Mouse (Mus musculus) left cerebral cortex, adult 8-10 months (tissue): ENCODE data around the gene Tent5c. TPM values are rescaled to one million over a fixed set of nuclear protein-coding genes. Genes with fewer than 3 reads are reported as not detected.
"Not testable (repeated sequence)": the region's sequence is repeated elsewhere in the genome, so short reads cannot be mapped to it uniquely, and the experiment has no call there.

Source experiments
- DNase-seq, 2 experiments: peaks; one replicate each; pipeline ENCODE4 v3.0.0; 2022; ENCODE audit warnings: low spot score in 2 of 2
- total RNA-seq, 4 experiments: library from RNA; stranded (reverse); gene quantifications; 2 replicates each; pipeline ENCODE4 v1.2.4; 2022

Tent5c gene
- total RNA-seq, 4 experiments from 2014 or later, result 2.8 to 11.9 (median 5.6) TPM

DNA sequence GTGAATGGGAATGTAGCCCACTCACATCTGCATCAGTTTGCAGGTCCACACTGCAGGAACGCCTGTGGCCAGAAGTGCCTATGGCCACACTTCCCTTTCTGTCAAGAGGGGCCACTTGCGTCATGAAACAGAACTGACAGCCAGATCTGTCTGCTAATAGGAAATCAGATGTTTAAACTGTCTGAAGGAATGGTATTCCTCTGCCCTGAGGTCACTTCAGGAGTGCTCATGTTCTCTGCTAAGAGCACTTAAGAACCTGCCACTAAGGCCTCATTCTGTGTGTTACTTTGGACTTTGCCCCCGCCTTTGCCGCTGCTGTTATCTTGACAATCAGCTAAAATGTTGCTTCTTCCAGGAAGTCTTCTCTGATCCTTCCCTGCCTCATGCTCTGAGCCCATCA lies 48.4 kb downstream of the Tent5c start:
- DNase-seq, result no peak

DNA sequence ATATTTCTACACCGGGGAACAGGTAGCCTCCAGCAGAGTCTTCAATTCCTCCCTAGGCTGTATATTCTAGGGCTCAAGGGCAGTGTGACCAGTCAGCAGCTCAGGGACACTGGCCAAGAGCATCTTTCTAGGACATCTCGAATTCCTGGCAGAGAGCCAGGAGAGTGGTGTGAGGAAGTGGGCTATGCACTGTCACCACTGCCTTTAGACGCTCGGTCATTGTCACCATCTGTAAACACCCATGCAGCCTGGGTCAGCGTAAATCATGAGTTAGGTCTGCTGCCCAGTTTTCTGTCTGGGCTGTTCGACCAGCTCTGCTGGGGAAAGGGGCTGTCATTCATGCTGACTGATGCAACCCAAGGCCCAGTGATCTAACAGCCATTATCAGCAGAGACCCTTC lies 49.1 kb downstream of the Tent5c start:
- DNase-seq, result no peak

DNA sequence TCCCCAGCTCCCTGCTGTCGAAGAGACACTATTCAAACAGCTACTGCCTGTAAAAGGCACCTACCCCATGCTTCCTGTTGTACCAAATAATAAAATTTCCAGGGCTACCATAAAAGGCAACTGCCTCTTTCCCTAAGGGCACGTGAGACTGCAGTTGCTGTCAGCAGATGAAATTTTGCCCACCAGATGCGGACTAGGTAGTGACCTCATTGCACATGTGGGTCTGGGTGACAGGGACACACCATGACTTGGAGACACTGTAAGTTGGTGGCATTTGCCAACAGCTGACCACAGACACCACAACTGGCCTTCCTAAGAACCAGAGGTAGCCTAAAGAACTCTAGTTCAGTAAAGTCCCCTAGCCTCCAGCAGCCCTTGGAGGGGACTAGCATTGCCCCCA lies 50.0 kb downstream of the Tent5c start:
- DNase-seq, result no peak

DNA sequence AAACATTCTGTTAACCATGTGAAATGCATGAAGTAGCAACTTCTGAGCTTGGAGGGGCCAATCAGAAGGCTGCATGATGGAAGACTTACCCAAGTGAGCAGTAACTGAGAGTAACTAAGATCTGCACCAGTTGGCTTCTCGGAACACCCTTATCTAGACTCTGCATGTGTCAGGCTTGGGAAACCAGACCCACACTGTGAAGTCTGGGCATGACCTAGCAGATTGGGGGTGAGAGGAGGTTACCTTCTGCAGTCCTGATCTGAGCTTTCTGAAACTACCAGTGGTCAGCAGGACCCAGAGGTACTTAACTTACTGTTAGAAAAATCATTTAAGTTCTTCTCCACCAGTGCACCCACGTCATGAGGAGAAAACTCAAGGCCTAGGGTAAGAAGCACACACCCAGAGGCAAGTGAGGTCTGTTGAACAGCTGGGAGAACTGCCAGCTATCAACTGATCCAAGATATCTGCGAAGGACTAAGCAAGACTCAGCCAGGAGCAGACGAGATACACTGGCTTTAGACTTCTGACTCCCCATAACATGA lies 50.6 kb downstream of the Tent5c start:
- no peak for DNase-seq

DNA sequence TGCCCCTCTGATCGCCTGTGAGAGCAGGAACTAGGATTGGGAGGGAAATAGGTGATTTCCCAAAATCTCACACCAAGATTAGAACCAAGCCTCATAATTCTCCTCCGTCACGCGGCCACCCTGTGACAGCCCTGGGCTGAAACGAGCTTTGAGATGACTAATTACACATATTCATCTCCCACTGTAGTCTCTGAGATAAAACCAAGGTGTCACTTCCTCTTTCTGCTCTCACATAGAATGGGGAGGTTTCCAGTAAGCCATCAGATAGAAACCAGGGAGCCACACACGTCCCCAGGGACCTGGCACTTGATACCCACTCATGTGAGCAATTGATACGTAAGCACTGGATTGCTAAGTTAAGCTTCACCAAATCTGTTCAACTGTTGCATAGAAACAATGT lies 52.4 kb downstream of the Tent5c start:
- DNase-seq, result no peak

DNA sequence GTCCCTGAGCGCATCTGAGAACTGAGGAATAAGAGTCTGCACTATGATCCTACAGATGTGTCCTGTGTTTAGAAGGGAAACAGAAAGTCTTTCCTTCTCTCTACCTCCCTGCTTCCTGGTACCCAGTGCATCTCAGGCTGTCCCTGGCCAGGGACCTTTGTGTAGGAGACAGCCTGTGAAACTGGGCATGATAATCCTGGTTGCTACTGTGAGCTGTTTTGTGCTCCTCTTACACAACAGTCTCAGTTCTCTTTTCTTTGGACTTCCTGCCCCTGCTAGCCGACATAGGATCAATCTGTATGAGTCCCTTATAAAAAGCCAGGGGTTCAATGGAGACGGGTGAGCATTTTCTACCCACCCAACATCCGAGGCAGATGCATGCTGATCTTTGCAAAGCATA lies 57.4 kb downstream of the Tent5c start:
- DNase-seq, result no peak

DNA sequence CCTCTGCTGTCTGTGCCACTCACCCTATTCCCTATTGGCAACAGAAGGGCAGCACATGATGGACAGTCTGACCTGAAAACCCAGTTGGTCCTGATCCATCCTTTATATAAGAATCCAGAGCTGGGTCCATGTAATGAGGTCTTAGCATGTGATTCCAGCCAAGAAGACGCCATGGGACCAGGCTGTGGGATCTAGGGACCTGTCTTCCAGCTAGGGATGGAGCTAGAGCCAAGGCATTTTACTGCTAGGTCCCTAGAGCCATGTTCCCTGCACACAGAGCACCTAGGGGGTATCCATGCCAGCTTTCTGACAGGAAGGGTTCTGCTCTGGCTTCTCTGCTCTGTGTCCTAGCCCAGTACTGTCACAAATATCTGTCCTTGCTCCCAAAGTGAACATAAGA lies 58.4 kb downstream of the Tent5c start:
- no peak for DNase-seq

DNA sequence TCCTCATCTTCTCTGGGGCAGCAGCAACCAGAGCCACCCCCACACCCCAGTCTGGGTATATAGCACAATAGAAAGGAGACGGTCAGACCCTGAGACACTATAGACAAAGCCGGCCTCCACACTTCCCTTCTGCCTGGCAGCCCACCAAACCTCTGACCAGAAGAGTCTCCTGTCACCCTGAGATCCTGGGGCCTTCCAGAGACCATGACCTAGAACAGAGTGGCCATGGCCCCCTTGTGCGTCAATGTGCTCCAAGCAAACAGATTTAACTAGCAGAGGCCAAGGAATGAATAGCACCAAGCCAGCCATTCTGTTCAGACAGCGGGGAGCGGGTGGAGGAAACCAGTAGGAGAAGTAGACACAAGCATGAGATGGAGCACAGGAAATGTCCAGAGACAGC lies 59.0 kb downstream of the Tent5c start:
- DNase-seq, result no peak

DNA sequence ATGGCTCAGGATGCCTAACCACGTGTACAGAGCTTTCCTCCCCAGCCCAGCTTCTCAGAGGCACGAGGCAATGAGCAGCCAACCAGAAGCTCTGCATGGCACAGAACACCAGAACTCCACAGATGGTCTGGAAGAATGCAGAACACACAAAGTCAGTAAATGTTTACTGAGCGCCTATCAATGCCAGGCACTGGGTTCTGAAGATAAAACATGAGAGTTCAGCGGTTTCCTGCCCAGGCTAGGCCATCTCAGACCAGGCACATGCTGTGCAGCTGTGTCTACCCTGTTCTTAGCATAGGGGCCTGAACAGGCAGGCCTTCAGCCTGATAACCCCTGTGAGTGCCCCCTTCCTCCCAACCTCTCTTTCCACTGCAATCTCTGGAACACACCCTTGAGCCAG lies 59.5 kb downstream of the Tent5c start:
- DNase-seq, result no peak

DNA sequence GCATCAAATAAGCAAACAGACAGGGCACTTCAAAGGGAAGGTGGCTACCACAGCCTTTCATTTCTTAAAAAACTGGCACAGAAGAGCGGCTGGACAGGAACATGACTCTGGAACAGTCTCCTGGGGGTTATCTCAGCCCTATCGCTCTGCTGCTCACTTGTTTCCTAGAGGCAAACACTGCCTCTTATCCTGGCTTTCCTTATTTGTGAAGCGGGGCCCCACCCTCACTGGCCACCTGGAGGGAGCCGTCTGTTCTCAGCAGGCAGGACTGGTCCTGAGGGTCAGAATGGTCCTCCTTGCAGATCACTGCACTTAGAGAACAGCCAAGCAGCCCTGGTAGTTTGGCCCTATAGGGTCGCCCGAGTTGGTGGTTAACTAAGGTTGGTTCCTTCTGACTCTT lies 61.6 kb downstream of the Tent5c start:
- no peak for DNase-seq

DNA sequence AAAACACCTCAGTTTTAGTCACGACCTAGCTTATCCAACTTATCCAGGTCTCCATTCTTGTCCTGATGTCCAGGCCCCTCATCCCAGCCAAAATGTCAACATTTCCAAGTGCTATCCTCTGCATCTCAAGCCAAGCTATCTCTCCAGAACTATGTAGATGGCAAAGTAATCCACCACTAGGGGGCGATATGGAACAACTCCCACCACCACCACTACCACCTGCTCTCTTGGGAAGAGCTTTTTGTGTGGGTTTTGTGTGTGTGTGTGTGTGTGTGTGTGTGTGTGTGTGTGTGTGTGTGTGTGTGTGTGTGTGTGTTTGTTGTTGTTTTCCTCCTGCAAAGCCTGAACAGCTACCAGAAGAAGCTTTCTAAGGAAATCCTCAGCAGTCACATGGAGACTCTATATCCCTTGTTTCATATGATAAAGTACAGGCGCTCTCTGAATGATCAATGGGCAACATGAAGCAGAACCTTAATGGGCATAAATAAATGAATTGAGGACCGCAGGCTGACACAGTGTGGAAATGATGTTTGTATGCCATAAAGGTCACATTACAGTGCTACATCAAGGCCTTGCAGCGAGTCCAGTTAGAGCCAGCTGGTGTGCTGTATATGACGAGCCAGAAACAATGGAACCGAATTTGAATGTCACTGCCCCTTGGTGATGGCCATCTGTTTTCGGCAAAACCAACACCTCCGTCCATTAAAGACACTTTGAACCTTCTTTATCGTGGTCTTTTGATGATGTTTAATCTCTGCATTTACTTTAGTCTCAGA lies 66.5 kb downstream of the Tent5c start:
- no peak for DNase-seq

DNA sequence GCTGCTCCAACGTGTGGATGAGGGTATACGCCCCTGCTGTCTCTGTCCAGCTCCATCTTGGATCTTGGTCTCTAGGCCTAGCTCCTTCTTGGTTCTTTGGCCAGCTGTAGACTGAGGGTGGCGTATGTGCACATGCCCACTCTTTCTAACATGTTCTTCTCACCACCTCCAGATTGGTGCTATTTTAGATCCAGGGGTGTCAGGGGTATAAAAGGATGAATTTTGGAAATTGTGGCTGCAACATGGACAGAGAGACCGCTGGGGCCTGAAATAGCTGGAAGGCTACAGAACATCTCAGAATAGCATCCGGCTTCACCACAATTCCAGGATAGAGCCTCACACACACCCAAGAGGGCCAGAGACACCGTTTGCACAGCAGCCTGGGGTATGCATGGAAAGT lies 67.8 kb downstream of the Tent5c start:
- peak; percentile 24 to 67 for DNase-seq

DNA sequence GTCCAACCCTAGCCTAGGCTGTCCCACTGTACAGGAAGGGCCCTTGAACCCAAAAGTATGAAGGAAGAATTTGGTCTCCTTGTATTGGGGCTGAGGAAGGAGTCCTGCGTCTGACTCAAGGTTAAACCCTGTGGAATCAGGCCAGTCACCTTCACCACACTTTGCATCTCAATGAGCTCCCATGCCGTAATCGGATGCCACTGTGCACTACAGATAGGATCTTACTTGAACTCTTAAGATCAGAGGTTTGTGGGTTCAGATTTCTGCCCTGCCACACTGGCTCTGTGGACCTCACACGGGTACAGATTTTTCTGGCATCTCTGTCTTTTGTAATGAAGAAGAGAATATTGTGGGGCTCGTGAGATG lies 68.5 kb downstream of the Tent5c start:
- no peak for DNase-seq

DNA sequence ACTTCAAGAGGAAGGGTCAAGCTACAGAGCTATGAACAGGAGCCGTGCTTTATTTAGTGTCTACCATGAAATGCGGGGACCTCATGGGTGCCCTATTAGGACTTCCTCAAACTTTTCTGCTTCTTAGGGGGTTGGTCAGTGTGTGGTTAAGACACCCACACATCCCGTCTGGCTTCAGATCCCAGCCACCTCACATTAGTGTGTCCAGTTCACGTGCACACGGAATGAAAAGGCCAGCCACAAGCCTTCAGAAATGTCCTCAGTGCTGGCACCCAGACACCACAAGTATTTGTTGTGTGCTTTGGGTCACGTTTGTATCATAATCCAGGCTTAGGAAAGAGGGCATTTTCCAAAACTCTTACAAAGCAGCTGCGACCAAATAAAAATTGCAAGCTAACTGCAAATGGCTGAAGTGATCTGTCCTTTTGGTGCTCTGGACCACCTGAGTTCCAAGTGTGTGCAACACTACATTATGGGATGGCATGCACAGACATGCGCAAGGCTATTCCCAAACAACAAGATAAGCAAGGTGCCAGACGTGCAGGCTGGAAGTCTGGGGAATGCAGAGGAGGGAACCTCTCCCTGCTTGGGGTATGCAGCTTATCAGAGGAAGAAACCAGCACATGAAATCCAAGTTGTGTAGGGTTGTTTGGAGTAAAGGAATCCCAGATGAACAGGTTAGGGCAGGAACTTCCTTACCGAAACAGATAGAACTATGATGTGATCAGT lies 69.0 kb downstream of the Tent5c start:
- no peak for DNase-seq

DNA sequence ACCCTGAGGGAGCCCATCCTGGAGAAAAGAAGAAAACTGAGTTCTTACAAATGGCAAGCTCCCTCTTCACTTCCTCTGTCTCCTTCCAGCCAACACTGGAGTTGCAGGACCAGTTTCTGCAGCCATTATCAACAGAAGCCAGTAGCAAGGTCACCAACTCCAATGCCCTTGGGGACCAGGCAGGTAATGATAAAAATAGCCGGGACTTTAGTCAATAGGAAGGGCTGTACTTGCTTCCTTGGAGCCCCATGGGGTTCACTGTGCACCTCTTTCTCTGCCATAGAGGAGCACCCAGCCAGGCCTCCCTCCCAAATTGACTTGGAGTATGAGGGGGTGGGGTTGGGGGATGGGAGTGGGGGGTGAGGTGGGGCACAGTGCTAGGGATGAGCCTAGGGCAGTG lies 70.7 kb downstream of the Tent5c start:
- DNase-seq, result no peak

DNA sequence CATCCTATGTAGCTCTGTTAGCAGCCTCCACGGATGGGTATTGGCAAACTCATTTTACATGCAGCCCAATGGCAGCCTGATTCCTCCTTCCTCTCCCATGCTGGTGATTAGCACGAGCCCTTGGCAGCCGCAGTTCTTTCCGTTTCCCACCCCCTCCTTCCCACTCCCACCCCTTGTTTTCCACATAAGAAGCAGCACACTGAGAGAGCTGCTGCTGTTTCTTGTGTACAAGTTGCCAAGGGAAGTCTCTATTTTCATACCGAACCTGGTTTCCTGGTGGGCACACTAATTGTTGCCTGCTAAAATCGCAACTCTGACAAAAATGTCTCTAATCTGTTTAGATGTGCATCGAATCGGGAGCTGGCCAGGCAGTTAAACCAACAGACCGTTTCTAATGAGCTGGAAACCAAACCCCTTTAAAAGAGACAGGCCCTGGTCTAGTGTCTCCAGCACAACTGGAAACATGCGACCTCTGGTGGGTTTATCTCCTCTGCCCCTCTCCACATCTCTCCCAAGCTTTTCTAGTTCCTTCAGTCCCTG lies 71.3 kb downstream of the Tent5c start:
- peak in 1 of 2 experiments; percentile 57 for DNase-seq

DNA sequence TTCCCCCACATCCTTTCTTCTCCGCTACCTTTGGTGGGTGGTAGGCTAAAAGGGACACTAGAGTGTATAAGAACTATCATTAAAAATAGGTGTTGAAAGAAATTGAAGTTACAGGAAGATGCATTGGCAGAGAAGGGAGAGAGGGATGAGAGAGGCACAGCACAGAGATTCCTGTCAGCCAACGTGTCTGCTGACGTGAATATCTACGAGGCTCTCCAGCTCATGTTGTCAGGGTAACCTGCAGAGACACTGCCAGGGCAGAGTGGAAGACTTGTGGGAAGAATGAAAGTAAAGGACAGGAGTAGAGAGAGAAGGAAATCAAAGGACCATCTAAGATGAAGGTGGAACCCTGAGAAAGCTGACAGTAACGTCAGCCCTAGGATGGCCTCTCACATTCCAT lies 73.5 kb downstream of the Tent5c start:
- no peak for DNase-seq

DNA sequence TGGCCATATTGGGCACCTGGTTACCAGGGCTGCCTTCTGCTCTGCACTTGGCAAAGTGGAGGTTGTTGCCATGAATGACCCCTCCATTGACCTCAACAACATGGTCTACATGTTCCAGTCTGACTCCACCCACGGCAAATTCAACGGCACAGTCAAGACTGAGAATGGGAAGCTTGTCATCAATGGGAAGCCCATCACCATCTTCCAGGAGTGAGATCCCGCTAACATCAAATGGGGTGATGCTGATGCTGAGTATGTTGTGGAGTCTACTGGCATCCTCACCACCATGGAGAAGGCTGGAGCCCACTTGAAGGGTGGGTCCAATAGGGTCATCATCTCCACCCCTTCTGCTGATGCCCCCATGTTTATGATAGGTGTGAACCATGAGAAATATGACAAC lies 75.5 kb downstream of the Tent5c start:
- not testable (repeated sequence) for DNase-seq

DNA sequence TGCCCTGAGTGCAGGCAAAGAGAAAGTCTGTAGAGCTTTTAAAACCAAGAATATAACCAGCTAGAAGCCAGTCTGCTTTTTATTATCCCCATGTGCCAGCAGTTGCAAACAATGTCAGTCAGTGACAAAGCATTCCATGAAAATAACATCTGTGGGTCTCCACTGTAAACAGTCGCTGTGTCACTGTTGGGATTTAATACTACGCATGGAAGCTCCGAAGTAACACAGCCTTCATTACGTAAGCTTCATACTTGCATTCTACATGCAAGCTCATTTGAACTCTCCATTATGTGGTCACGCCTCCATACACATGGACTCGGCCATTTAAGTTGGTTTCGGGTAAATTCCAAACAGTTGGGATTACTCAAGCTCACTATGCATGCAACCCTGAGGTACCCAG lies 77.2 kb downstream of the Tent5c start:
- no peak for DNase-seq

DNA sequence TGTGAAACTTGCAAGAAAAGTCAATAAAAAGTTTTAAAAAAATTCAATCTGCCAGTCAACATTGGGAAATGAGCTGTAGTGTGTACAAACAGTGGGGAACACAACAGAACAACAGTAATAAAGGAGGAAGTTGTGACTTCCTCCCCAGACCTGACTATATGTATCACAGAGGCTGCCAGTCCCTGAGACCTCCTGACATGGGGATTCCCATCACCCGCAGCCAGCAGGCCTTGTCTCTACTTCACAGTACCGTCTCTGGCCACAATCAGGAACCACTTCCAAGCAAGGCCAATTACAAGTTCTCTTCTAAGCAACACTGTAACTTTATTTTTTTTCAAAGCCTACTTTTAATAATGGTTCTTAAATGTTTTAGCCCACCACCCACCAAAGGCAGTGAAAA lies 79.8 kb downstream of the Tent5c start:
- no peak for DNase-seq

DNA sequence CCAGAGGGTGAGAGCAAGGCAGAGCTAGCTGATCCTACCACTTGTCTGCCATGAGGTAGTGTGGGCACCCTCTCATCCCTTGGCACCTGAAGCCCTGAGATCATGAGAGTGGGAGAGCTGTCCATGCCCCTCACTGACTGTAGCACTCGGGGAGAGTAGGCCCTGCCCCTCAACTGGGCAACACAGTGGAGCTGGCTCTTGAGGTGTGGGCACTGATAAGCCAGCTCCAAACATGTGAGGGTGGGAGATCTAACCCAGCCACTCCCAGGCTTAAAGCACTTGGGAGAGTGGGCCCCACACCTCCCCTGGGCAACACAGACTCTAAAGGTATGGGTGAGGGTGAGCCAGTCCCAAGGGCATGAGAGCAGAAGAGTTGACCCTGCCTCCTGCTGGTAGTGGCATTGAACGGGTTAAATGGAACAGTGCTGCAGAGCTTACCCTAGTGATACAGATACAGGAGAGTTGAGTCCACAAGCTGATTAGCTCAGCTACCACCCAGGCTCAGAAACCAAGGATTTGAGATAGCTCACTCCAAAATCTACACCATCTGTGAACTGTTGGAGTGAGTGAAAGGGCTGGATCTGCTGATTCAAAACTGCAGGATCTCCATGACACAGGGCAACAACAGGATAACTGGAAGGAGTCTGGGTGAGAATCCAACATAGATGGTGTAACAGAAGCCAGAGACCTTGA lies 80.6 kb downstream of the Tent5c start:
- DNase-seq, result peak in 1 of 2 experiments; percentile 1

DNA sequence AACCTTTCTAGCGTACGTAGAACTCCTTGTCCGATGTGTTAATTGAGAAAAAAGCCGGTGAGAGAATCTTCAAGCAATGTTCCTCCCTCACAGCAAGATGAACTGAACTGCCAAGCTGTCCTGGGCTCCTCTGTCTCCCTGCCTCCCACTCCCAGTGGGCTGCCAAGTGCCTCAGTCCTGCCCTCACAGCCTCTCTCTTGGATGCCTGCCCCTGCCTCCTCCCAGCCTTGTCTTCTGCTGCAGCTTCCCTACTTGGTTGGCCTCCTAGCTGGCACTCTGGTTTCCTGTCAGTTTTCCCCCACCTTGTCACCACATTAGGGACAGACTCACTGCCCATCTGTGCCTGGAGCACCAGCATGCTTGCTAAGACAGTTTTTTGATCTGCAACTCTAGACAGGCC lies 86.5 kb downstream of the Tent5c start:
- DNase-seq, result no peak
